Mouse (Mus musculus): Measurements from ENCODE around the gene Gp1bb. TPM values are rescaled to one million over a fixed set of nuclear protein-coding genes. Genes with fewer than 3 reads are reported as not detected.

Gp1bb gene
- polyA plus RNA-seq, 1 experiment from 2014 or later = 2.8 TPM

- Histone ChIP-seq H3K9ac (peak overlapping the region; percentile 46), H3K27ac (0 out of 2 replicates have a peak overlapping the region, but pooled peaks have one; percentile 21), H3K9me3 (no peaks in the 10 kb centered on the region), H3K27me3 (peaks cover 100% of the 10 kb centered on the region), H3K36me3 (no peaks in the 10 kb centered on the region), H3K4me1 (peaks cover 48% of the 10 kb centered on the region), H3K4me3 (peak overlapping the region; percentile 50), H3K4me2 (peak overlapping the region; percentile 88)
- 29% methylated on average over 10 of the region's 10 CpGs for WGBS
- no peak for ATAC-seq (ENCODE audit: borderline replicate concordance, extremely low read depth, low FRiP score, low TSS enrichment)
Measured at GRCm38 (mm10) chr16:18585676-18586075, 36.5 kb downstream of the Gp1bb start.

- H3K4me3 ChIP-seq = peak overlapping the region; percentile 50
- peak overlapping the region; percentile 5; the same call in 1 of the 2 replicates for H3K27ac ChIP-seq
- no peak for ATAC-seq (ENCODE audit: borderline replicate concordance, extremely low read depth, low FRiP score, low TSS enrichment)
- no peaks in the 10 kb centered on the region for H3K9me3 ChIP-seq
- H3K9ac ChIP-seq = peak overlapping the region; percentile 46
- peak overlapping the region; percentile 88 for H3K4me2 ChIP-seq
- peaks cover 42% of the 10 kb centered on the region for H3K4me1 ChIP-seq
- H3K27me3 ChIP-seq = peaks cover 100% of the 10 kb centered on the region
- WGBS = 44% methylated on average over 10 of the region's 10 CpGs
- H3K36me3 ChIP-seq = no peaks in the 10 kb centered on the region
Measured at GRCm38 (mm10) chr16:18584901-18585510, 37.2 kb downstream of the Gp1bb start.

GRCm38 (mm10) chr16:18583673-18584357 is 38.4 kb downstream of the Gp1bb start:
- 46% methylated on average over 10 of the region's 10 CpGs for WGBS
- Histone ChIP-seq H3K27me3 (peaks cover 97% of the 10 kb centered on the region), H3K4me2 (peak overlapping the region; percentile 88), H3K27ac (no peak overlapping the region), H3K9ac (0 out of 2 replicates have a peak overlapping the region, but pooled peaks have one; percentile 3), H3K4me3 (peak overlapping the region; percentile 50; the same call in 1 of the 2 replicates), H3K4me1 (peaks cover 40% of the 10 kb centered on the region), H3K9me3 (no peaks in the 10 kb centered on the region), H3K36me3 (no peaks in the 10 kb centered on the region)
- no peak for ATAC-seq (ENCODE audit: borderline replicate concordance, extremely low read depth, low FRiP score, low TSS enrichment)

- whole genome bisulfite sequencing = 49% methylated on average over 10 of the region's 10 CpGs
- Histone ChIP-seq H3K4me1 (peaks cover 34% of the 10 kb centered on the region), H3K4me2 (0 out of 2 replicates have a peak overlapping the region, but pooled peaks have one; percentile 88), H3K27me3 (peaks cover 93% of the 10 kb centered on the region), H3K4me3 (no peak overlapping the region; the same call in 1 of the 2 replicates), H3K36me3 (no peaks in the 10 kb centered on the region), H3K9me3 (no peaks in the 10 kb centered on the region), H3K9ac (no peak overlapping the region), H3K27ac (no peak overlapping the region)
- ATAC-seq (ENCODE audit: borderline replicate concordance, extremely low read depth, low FRiP score, low TSS enrichment) = no peak
Measured at GRCm38 (mm10) chr16:18583169-18583568, 39.0 kb downstream of the Gp1bb start.

- Histone ChIP-seq H3K4me1 (peaks cover 28% of the 10 kb centered on the region), H3K9me3 (no peaks in the 10 kb centered on the region), H3K4me2 (peak overlapping the region; percentile 53), H3K27me3 (peaks cover 89% of the 10 kb centered on the region), H3K4me3 (peak overlapping the region; percentile 30), H3K27ac (no peak overlapping the region), H3K36me3 (no peaks in the 10 kb centered on the region), H3K9ac (0 out of 2 replicates have a peak overlapping the region, but pooled peaks have one; percentile 1)
- WGBS = 5% methylated on average over 62 of the region's 67 CpGs
- peak; percentile 16; the same call in 1 of the 2 replicates for ATAC-seq (ENCODE audit: borderline replicate concordance, extremely low read depth, low FRiP score, low TSS enrichment)
Measured at GRCm38 (mm10) chr16:18582426-18583148, 39.6 kb downstream of the Gp1bb start.

- no peaks in the 10 kb centered on the region for H3K36me3 ChIP-seq
- H3K27ac ChIP-seq = no peak overlapping the region
- H3K4me3 ChIP-seq = peak overlapping the region; percentile 30
- WGBS = 3% methylated on average over 62 of the region's 66 CpGs
- no peak for ATAC-seq (ENCODE audit: borderline replicate concordance, extremely low read depth, low FRiP score, low TSS enrichment)
- H3K9ac ChIP-seq = 0 out of 2 replicates have a peak overlapping the region, but pooled peaks have one; percentile 1
- H3K27me3 ChIP-seq = peaks cover 80% of the 10 kb centered on the region
- peaks cover 26% of the 10 kb centered on the region for H3K4me1 ChIP-seq
- H3K4me2 ChIP-seq = peak overlapping the region; percentile 53
- H3K9me3 ChIP-seq = no peaks in the 10 kb centered on the region
Measured at GRCm38 (mm10) chr16:18581623-18582205, 40.5 kb downstream of the Gp1bb start.

GRCm38 (mm10) chr16:18581050-18581622 is 41.1 kb downstream of the Gp1bb start:
- peak overlapping the region; percentile 30 for H3K4me3 ChIP-seq
- WGBS = 9% methylated on average over 21 of the region's 21 CpGs
- peaks cover 75% of the 10 kb centered on the region for H3K27me3 ChIP-seq
- H3K9me3 ChIP-seq = no peaks in the 10 kb centered on the region
- H3K27ac ChIP-seq = no peak overlapping the region
- H3K9ac ChIP-seq = no peak overlapping the region
- H3K36me3 ChIP-seq = no peaks in the 10 kb centered on the region
- H3K4me1 ChIP-seq = peaks cover 21% of the 10 kb centered on the region
- H3K4me2 ChIP-seq = peak overlapping the region; percentile 53
- ATAC-seq (ENCODE audit: borderline replicate concordance, extremely low read depth, low FRiP score, low TSS enrichment) = no peak

- Histone ChIP-seq H3K4me3 (no peak overlapping the region), H3K9me3 (no peaks in the 10 kb centered on the region), H3K4me1 (peaks cover 21% of the 10 kb centered on the region), H3K27ac (no peak overlapping the region), H3K4me2 (no peak overlapping the region), H3K36me3 (no peaks in the 10 kb centered on the region), H3K27me3 (peaks cover 67% of the 10 kb centered on the region), H3K9ac (no peak overlapping the region)
- ATAC-seq (ENCODE audit: borderline replicate concordance, extremely low read depth, low FRiP score, low TSS enrichment) = no peak
- 25% methylated on average over 2 of the region's 2 CpGs for WGBS
Measured at GRCm38 (mm10) chr16:18580389-18580788, 41.8 kb downstream of the Gp1bb start.

- Histone ChIP-seq H3K4me1 (peaks cover 19% of the 10 kb centered on the region), H3K4me3 (no peak overlapping the region), H3K36me3 (no peaks in the 10 kb centered on the region), H3K9ac (no peak overlapping the region), H3K27me3 (peaks cover 40% of the 10 kb centered on the region), H3K27ac (no peak overlapping the region), H3K9me3 (no peaks in the 10 kb centered on the region), H3K4me2 (no peak overlapping the region)
- no peak for ATAC-seq (ENCODE audit: borderline replicate concordance, extremely low read depth, low FRiP score, low TSS enrichment)
- 28% methylated on average over 5 of the region's 5 CpGs for WGBS
Measured at GRCm38 (mm10) chr16:18577599-18578160, 44.5 kb downstream of the Gp1bb start.

- ATAC-seq (ENCODE audit: borderline replicate concordance, extremely low read depth, low FRiP score, low TSS enrichment) = no peak
- H3K27ac ChIP-seq = no peak overlapping the region
- H3K9me3 ChIP-seq = no peaks in the 10 kb centered on the region
- H3K27me3 ChIP-seq = peaks cover 34% of the 10 kb centered on the region
- no peak overlapping the region for H3K4me2 ChIP-seq
- WGBS = 26% methylated on average over 3 of the region's 3 CpGs
- H3K9ac ChIP-seq = no peak overlapping the region
- H3K4me3 ChIP-seq = no peak overlapping the region
- peaks cover 13% of the 10 kb centered on the region for H3K4me1 ChIP-seq
- no peaks in the 10 kb centered on the region for H3K36me3 ChIP-seq
Measured at GRCm38 (mm10) chr16:18577071-18577470, 45.1 kb downstream of the Gp1bb start.

GRCm38 (mm10) chr16:18574196-18574595 is 48.0 kb downstream of the Gp1bb start:
- Histone ChIP-seq H3K9me3 (no peaks in the 10 kb centered on the region), H3K9ac (no peak overlapping the region), H3K4me2 (no peak overlapping the region), H3K36me3 (no peaks in the 10 kb centered on the region), H3K27ac (no peak overlapping the region), H3K27me3 (0 out of 2 replicates have a peak, but pooled peaks cover 5% of the 10 kb centered on the region), H3K4me3 (no peak overlapping the region), H3K4me1 (no peaks in the 10 kb centered on the region)
- WGBS = 58% methylated on average over 8 of the region's 8 CpGs
- 0 out of 2 replicates have a peak, but pooled peaks have one; percentile 36 for ATAC-seq (ENCODE audit: borderline replicate concordance, extremely low read depth, low FRiP score, low TSS enrichment)

Measured in lung, embryonic 15.5 days (tissue).